Mouse (Mus musculus) MEL-GATA-1-ER (cell line): Measurements from ENCODE around the gene 1700029I15Rik.
"Not testable (repeated sequence)": the region's sequence is repeated elsewhere in the genome, so short reads cannot be mapped to it uniquely, and the experiment has no call there.

Experiments used
- DNase-seq: peaks from one replicate; pipeline ENCODE4 v3.0.0-alpha.2; 2012; ENCODE audit warnings: low read depth; ENCODE audit errors: extremely low read depth

Gene 1700029I15Rik

DNA sequence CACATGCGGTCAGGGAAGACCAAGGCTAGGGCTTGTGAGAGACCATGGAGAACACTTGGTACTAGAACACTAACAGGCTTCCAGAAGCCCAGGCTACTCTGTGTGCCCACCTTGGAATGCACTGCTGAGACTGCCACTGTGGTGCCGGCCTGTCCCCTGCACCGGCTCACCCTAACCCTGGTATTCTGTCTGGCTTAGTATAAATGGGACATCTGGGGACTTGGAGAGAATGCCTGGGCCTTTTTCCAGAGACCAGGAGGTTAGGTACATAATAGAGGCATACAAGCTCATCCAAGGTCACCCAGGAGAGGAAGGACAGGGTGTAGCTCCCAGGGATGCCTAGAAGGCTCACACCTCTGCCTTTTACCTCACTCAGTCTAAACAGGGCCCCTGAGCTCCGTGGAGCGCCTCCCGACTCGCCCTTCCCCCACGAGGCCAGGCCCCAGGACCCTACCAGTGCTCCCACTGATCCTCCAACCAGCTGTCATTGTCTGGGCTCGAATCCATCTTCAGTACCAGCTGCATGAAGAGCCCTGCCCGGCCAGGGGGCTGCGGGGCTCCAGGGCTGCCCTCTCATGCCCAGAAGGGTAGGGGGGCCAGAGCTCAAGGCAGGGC is 9.5 kb downstream of the 1700029I15Rik start:
- DNase-seq: no peak

DNA sequence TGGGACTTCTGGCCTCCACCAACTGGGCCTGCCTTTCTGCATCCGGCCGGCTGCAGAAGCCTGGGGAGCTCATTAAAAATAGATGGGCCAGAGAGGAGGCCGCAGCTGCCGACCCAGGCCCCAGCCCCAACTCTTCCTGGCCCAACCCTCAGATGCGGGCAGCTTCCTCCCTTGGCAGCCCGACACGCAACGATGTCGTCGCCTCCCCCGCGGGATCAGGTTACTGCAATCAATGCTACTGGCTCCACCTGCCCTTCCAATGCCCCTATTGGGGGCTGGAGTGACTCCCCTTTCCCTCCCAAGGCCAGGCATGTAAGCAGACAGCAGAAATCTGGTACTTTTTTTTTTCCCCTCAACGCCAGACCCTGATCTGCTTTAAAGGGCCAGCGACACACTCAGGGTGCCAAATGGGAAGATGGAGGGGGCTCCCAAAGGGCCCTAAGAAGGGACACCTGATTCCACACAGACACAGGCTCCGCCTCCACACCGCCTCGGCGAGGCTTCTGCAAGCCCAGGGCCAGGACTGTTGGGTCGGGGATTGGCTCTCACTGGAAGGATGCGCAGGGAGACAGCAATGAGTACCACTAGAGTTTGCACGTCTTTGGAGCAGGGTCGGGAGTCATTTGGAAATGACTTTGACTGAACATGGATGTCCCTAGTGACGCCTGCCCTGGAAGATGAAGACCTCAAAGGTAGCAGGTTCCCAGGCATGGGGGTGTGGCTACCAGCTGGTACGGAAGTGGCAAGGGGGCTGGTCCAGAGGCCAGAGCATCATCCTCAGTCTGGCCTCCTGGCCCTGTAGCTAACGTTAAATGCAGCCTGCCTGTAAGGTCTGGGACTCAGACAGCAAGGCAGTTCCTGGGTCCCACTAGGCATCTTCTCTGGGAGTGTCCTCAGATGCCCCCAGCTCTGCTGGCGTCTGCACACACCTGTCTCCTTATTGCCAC is 10.3 kb downstream of the 1700029I15Rik start:
- no peak for DNase-seq

DNA sequence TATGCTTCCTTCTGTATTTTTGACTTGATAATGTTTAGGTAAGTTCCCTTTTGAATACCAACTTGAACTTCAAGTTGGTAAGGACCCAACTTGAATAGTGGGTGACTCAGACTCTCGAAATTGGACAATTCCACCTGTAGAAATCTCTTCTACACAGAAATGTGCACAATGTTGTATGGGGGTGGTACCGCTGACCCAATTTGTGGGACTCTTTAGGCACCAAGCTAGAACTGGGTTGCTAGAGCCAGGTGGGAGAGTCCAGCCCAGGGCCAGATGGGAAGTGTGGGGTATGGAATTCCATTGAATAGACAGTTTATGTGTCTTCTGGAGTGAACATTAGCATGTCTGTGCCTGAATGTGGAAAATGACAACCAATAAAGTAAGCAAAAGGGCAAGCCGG is 13.2 kb downstream of the 1700029I15Rik start:
- DNase-seq: no peak

DNA sequence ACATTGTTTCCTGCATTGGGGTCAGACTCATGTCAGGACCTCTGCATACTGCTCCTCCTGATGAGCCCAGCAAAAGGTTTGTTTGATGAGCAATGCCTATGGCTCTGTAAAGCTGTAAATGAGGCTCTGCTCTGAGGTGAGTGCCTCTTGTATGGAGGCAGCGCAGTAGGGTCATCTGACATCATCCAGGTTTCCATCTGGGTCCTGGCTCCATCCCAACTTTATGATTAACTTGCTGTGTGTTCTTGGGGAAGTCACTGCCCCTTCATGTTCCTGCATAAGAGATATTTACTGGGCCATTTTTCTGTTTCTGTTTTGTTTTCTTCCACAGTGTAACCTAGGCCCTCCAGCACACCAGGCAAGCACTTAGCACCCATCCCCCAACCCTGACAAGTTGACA is 15.1 kb downstream of the 1700029I15Rik start:
- DNase-seq: no peak

DNA sequence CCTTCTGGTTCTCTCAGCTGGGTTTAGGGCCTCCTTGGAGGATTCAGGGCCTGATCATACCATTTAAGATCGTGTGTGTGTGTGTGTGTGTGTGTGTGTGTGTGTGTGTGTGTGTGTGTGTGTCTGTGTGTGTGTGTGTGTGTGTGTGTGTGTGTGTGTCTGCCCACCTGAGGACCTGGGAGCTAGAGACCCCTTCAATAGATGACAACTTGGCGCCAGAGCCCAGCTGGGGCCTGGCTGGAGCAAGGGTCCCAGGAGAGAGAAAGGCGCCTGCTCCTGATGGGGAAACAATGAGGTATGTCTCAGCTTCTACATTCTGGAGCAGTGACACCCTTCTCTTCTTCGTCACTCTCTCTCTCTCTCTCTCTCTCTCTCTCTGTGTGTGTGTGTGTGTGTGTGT is 17.5 kb downstream of the 1700029I15Rik start:
- DNase-seq: not testable (repeated sequence)

DNA sequence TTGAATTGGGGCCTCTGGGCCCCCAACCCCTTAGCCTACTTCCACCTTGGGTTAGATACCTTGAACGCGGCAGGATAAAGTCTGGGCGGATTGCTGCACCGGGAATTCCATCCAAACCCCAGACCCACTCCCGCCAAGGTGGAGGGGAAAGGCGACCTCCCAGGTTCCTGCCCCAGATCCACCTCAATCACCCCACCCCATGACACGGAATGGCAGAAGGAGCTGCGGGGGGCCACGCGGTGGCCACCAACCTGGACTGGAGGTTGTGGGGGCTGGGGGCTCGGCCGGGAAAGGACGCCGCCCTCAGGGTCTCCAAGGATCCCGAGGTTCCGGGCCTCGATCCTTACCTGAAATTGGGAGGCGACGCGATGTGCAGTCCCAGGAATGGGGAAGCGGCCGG is 18.3 kb downstream of the 1700029I15Rik start:
- no peak for DNase-seq

DNA sequence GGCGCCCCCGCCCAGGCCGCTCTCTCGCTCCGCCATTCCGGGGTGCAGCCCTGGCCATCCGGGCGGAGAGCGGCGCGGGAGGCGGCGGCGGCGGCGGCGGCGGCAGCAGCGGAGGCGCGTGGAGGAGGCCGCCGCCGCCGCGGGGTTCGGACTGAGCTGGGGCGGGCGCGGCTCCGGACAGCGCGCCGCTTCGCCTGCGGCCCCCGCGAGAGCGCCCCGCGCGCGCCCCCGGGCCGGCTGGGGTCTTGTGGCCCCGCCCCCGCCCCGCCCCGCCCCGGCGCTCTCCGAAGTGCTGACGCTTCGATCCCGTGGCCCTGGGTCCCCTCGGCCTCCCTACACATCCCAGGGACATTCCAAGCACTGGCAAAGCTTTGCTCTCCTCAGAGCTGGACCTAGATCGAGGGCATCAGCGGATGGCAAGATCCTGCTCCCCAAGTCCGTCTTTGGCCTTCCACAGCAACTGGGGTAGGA is 18.8 kb downstream of the 1700029I15Rik start, which contains the start of gene Mapk8ip1:
Gene Mapk8ip1 (minus strand): TSS at position 173 of the 471 bp plus-strand sequence.
- DNase-seq: no peak

DNA sequence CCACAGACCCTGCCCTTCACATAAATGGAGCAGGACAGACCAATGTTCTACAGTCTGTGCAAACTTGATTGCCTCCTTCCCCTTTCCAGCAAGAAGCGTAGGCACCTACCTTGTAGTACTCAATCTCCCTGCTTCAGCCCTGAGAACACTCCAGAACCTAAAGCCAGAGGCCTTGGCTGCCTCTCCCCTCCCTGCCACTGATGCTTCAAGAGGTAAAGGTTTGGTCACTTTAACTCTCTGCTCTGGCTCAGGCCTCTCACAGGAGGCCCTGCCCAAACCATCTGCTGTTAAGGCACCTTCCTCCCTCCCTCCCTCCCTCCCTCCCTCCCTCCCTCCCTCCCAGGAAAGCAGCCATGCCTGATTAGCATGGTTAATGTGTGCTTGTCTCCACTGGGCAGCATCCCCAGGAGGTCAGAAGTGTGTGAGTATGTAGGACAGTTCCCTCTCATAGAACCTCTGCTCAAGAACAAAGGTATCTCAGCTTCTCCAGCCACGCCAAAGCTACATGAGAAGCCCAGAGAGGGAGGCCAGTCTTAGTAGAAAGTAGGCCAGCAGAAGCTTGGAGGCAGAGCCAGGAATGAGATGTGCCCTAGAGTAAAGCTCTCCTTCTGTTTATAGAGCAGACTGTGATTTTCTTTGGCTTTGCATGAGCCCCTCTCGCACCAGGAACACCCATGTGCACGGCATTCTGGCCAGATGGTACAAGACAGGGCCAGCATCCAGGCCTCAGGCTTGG is 20.4 kb downstream of the 1700029I15Rik start:
- DNase-seq: no peak

DNA sequence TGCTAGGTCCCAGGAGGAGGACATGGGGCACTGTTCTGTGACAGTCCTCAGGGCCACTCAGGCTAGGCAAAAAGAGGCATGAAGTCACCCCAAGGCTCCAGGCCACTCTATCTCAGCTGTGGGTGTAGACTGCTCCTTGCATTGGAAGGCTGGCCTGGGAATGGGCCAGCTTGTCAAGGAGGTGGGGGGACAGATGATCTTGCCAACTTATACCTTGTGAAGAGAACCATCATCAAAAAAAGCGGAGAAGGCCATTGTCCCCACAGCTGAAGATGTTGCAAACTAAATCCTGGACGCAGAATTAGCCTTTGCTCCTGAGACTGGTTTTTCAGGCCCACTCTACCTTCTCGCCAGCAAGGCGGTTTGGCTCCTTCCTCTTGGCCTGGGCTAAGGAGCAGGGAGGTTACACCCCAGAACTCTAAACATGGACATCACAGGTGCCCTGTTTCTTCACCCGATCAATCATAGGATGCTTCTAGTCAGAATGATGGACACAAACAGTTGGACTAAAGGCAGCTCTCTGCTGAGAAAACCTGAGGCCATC is 21.5 kb downstream of the 1700029I15Rik start:
- DNase-seq: no peak

DNA sequence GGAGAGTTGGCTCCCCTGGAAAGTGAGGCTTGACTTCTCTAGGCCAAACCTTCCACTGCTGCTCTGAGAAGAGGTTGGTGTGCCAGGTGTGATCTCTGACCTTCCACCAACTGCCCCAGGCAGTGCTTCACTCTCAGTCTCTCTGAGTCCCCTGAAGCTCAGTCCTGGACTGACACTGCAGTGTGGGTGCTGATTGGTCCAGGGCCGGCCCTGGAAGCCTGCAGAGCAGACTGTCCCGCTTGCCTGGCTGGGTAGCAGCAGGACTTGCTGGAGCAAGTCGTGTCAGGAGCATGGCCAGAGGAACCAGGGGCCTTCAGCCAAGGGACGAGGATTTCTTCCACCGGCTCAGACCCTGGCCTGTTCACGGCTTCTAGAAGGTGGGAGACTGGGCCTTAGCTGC is 22.4 kb downstream of the 1700029I15Rik start:
- DNase-seq: no peak

DNA sequence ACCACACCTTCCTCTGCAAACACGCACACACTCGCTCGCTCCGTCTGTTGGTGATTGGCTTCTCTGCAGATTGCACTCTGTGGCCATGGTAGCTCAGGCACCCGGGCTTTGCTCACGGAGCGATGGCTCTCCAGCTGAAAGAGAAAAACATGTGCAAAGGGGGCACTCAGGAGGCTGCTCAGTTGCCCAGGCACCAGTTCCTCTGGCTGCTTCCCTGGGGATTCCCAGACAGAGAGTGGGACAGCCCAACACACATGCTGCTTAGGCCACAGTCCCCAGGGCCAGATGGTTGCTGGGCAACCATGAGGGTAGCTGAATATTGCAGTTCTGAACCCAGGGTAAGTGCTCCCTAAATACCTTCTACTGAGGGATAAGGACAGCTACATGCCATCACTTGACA is 23.3 kb downstream of the 1700029I15Rik start:
- no peak for DNase-seq

DNA sequence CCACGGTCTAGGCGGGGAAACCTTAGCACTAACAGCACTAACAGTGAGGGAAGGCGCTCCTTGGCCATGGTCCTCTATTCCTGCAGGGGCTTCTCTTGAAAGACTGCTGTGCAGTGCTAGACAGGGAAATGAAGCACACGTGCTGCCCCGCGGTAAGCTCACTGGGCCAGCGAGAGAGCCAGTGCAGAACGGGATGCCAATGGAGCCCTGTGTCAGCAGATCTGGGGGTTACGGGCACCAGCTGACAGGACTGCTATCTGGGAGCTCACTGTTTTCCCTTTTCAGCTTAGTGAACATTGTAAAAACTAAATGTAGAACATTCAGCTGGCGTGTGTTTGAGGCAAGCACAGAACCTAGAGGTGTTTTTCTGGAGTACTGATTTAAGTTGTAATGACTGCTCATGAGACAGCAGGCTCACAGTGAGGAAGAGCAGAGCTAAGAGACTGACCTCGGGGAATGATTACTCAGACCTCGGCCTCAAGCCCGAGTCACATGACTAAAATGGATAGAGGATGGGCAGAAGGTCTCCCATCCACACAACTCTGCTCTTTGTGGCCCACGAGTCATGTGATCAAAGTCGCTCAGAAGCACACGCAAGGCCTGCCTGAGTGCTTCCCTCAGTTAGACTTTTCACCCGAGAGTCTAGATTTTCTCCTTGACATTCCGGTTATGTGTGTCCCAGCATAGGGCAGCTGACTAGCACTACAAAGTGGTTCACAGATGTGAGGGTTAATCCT is 26.1 kb downstream of the 1700029I15Rik start:
- DNase-seq: no peak

DNA sequence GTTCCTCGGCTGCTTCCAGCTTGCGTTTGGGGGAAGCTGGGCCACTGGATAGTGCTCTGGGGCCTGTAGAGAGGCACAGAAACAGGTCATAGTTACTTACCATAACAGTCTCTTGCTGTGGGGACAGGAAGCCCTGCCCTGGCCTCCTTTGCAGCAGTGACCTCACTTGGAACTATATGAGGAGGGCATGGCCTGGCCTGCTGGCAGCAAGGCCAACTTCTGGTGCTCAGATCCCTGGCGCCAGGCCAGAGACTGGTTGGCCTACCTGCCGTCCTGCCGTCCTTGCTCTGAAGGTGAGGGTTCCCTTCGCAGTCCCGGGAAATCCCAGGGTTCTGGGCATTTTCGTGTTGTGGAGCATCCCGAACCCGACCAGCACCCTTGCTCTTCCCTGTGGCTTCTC is 29.4 kb downstream of the 1700029I15Rik start:
- DNase-seq: no peak

DNA sequence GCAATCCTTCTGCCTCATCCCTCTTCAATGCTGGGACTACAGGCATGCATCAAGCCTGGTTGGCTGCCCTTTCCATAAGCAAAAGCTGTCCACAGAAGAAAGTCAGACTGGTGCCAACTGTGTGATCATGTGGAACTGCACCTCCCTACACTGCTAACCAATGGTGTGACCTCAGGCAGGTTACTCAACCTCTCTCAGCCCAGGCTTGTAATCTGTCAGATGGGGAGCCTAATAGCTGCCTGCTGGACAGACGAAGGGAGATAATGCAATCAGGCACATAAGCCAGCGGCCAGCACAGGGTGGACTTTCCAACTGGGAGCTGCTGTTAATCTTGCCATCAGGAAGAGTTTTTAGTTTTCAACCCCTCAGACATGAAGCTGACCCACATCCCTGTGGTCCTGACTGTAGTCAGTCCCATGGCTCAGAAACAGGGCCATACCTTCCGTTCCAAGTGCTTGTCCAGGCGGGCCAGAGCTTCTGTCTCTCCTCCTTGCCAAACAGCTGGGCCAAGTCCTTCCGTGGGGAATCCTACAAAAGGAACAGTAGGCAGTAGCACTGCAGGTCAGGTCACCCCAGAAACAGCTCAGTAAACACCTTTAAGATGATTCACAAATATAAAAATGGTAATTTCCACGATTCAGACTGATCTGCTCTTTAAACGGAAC is 39.5 kb downstream of the 1700029I15Rik start:
- no peak for DNase-seq

DNA sequence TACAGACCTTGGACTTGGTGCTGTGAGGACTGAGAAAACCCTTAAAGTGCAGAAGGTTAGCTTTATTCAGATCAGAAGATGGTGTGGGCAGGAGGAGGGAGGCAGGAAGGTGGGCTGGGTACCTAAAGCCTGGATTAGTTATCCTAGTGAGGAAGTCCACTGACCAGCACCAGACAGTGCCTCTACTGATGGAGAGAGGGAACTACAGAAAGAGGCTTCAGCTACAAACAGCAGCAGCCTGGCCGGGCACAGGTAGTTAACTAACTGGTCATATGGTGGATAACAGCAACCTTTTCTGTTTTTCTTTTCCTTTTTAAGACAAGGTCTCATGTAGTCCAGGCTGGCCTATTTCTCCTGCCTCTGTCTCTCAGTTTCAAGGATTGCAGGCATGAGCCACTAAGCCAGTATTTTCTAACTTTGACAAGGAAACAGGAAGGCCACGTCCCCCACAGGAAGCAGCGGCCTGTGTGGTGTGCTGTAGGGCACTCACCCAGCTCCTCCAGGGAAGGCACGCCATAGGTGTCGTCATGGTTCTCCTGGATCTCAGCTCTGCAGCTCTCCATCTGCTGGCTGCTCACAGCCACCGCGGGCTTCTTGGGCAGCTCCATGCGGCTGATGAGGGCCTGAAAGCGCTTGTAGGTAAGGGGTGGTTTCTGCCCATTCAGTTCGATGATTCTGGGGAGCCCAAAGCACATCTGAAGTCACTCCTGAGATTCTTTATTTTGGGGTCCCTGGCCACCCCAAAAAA is 40.2 kb downstream of the 1700029I15Rik start:
- no peak for DNase-seq

DNA sequence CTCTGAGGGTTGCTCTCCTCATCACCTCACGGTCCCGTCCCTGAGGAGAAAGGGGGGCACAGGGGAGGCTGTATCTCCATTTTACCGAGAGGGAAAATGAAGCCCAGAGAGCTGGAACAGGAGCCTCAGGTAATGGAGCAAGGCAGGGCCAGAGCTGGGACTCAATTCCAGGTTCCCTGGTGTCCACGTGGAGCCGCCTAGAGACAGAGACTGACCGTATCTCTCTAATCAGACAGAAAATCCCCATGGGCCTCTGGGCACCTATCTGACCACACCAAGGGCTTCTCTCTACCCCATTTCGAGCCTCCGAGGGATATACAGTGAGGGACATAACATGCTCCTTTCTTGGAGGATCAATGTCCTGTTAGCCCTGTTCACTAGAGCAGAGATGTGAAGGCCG is 40.8 kb downstream of the 1700029I15Rik start:
- no peak for DNase-seq

DNA sequence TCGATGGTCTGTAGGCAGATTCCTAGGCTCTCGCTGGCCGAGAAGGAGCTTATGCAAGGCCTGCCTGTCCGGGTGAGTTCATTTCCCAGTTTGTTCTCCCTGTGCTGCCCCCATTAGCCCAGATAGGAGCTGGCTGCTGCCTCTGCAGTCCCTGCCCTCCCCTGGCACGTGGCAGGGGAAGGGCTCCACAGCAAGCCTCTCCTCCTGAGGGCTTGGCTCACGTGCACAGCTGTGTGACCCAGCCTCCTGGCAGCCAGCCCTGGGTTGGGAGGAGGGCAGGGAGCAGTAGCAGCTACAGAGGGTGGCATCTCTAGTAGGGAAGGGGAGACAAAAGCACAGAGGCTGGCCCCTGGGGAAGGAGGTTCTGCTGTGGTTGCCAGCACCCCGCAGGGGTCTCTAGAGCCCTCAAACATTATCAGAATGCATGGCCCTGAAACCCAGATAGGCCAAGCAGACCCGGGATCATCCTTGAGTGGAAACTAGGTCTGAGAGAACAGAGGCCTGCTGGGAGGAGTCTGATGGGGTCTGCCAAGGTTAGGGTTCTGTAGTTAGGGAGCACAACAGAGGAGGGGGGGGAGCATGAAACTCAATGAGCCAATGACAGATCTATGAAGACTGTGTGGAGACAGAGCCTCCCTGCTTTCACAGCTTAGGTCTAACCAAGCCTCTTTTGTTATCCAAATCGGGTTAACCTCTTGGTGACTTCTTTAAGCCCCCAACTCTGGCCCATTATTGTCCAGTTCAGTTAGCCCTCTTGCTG is 41.5 kb downstream of the 1700029I15Rik start:
- no peak for DNase-seq

DNA sequence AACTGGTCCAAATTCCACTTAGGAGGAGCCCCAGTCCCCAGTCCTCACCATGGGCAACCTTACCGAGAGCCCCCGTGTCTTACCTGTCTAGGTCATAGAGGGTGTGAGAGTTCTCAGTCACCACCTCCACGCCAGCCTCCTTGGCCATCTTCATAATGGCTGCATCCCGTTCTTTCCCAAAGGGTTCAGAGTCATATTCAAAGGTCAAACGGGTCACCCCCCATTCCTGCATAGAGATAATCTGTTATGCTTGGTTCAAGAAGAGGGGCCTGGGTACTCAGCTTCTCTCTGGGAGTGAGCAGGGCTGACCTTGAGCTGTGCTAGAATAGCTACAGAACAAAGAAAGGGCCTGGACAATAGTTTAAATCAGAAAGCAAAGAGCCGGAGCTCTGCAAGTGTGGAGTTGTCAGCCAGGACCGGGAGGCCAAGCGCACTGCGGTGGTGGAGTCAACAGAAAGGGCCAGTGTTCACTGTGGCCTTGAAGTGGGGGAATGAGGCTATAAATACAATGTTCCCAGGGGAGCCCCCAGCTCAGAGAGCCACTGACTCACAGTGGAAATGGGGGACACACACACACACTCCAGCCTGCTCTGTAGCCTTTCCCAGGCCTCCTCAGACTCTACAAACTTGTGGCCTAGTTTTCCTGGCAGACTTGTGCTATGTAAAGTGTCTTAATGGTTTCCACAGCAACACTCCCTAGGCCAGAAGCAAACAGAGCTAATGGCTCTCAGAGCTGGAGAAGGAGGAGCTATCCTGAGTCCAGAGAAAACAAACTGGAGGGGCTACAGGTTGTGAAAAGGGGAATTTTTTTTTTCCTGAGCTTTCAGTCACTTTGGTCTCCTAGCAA is 42.3 kb downstream of the 1700029I15Rik start:
- no peak for DNase-seq
